Mouse (Mus musculus) neural tube, embryonic 10.5 days (tissue): ENCODE data around the gene Srp9.
A peak's percentile ranks its signal among the peaks of the same experiment; 100 is the strongest.
"Not testable (repeated sequence)": the region's sequence is repeated elsewhere in the genome, so short reads cannot be mapped to it uniquely, and the experiment has no call there.

ENCODE experiments used
- DNase-seq: peaks from one replicate; pipeline ENCODE4 v3.0.0-alpha.2; 2017; ENCODE audit warnings: low spot score; ENCODE audit errors: extremely low spot score

Gene Srp9

GRCm38 (mm10) chr1:182143288-182143687 lies 18.8 kb downstream of the Srp9 start:
- no peak for DNase-seq

- DNase-seq = peak; percentile 52
These were observed 21.0 kb downstream of the Srp9 start for GRCm38 (mm10) chr1:182145546-182145945.

- no peak for DNase-seq
These were observed 24.5 kb downstream of the Srp9 start for GRCm38 (mm10) chr1:182148864-182149514.

- DNase-seq = no peak
These were observed 25.4 kb downstream of the Srp9 start for GRCm38 (mm10) chr1:182149966-182150365.

DNA sequence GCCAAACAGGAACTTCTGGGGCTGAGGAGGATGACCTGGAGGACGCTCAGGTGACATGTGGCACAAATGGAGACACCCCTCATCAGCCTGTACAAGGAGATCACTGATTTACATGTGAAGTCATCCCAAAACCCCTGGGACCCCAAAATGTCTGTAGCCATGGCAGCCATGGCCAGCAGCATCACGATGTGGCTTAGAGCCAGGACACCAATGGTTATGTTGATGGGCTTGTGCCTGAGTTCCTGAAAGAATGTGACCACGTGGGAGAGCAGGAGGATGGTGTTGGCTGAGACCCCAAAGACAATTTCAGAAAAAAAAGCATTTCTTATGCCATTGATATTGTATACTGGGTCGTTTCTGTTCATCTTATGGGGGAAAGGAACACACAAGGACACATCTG lies 33.2 kb downstream of the Srp9 start:
- no peak for DNase-seq

GRCm38 (mm10) chr1:182159575-182159974 lies 35.0 kb downstream of the Srp9 start:
- no peak for DNase-seq

DNA sequence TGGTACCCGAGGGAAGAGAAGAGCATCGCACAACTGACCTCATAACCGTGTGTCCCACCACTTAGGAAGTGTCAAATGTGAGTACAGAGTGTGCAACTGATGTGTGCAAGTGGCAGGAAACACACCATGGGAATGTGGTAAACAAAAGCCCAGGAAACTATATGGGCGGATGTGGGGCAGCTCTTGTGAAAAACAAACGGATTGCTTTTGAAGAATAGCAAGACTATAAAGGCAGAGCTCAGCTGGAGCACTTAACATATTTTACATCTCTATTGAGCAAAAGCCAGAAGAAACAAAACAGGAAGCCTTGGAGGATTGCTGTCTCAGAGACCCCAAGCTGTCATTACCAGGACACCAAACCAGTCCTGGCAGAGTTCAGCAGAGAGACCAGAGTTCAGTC lies 38.4 kb downstream of the Srp9 start:
- no peak for DNase-seq

DNA sequence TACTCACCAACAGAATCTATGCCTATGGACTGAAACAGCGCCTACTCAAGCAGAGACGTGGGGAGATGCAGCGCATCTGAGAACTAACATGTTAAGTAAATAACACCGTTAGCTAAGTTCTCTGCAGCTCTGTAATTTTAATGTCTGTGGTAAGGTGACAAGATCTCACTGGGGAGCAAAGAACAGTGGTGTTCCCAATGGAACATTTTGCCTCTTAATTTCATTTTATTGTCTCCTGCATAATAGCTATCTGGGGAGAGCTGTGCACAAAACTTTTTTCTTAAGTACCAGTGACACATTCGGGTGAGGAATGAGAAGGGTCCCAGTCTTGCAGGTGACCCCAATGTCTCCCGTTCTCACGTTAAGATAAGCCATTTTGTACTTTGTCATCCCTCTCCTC lies 39.8 kb downstream of the Srp9 start, which contains the start of gene Vmn1r1:
Gene Vmn1r1, minus strand, starts transcription at position 101 of the 400 bp plus-strand sequence.
- no peak for DNase-seq

DNA sequence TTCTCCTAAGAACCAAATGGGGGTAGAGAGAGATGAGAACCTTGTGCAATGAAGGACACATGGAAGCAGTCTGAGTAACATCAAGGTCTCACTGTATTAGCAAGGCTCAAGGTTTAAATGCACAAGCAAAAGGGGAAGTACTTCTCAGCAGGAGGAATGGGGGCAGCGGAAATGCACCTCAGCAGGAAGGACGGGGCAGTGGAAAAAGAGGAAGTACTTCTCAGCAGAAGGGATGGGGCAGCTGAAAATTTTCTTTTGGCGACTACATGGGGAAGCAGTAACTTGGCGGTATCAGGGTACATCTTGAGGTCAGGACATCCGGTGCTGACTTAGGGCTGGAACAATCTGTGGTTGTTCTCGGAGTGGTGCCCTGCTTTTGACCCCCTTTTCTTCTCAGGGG lies 45.7 kb downstream of the Srp9 start:
- not testable (repeated sequence) for DNase-seq

DNA sequence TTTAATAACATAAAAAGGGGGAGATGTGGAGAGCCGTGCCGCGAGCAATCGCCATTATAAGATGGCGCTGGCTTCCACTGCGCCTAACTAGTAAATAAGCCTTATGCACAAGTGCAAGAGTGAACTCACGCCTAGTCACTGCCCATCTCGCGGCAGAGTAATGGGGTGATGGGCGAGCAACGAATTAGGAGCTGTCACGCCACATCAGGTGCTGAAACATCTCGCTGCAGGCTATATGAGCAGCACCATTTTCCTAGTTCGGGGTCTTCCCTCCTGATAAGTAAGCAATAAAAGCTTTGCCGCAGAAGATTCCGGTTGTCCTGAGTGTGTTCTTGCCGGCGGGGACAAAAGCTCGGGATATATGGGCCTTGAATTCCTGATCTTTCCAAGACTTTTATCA lies 52.4 kb downstream of the Srp9 start:
- DNase-seq = not testable (repeated sequence)

- DNase-seq = no peak
These were observed 57.1 kb downstream of the Srp9 start for GRCm38 (mm10) chr1:182181456-182182305.
